Mouse (Mus musculus) G1E (cell line): ENCODE data around the gene Commd3. TPM values are rescaled to one million over a fixed set of nuclear protein-coding genes. Genes with fewer than 3 reads are reported as not detected.

Source experiments
- polyA plus RNA-seq: library from polyadenylated mRNA; stranded (reverse); fragments of >175 nt; gene quantifications from 2 replicates; pipeline ENCODE4 v1.2.3, GENCODE M21; 2012
- total RNA-seq, 2 experiments: library from RNA; stranded (forward) in 1 of 2; stranded (reverse) in 1 of 2; fragments of 200-1000 nt in 1 of 2; fragments of >200 nt in 1 of 2; fragmentation: Nextera tagmentation in 1 of 2; gene quantifications; 2 replicates each; pipeline ENCODE4 v1.2.3; 2014 to 2017

The Commd3 gene
- total and polyA plus RNA-seq, 3 experiments, result 247 to 370 (median 271) TPM

Other genes starting within 250 kb of the Commd3 start
- 155 and 179 TPM in 2 replicates for gene Bmi1, start 4.6 kb downstream of the Commd3 start, total RNA-seq (2014; fragmentation: Nextera tagmentation)
- 147 and 165 TPM in 2 replicates for gene Bmi1, start 4.6 kb downstream of the Commd3 start, total RNA-seq (2017)
- 43.1 and 45.4 TPM in 2 replicates for gene Bmi1, start 4.6 kb downstream of the Commd3 start, polyA plus RNA-seq
- not detected in 2 replicates for gene Spag6, start 21.6 kb downstream of the Commd3 start, total RNA-seq (2014; fragmentation: Nextera tagmentation)
- 0.22 and 0.46 TPM in 2 replicates for gene Spag6, start 21.6 kb downstream of the Commd3 start, total RNA-seq (2017)
- gene Spag6, start 21.6 kb downstream of the Commd3 start, polyA plus RNA-seq, result 0.08 and 0.18 TPM in 2 replicates